Mouse (Mus musculus) spleen, postnatal 10 days (tissue): Measurements from ENCODE around the gene Kcnc2.
A peak's percentile ranks its signal among the peaks of the same experiment; 100 is the strongest.
"Not testable (repeated sequence)": the region's sequence is repeated elsewhere in the genome, so short reads cannot be mapped to it uniquely, and the experiment has no call there.

Experiments
- DNase-seq, 2 experiments: peaks; one replicate each; pipeline ENCODE4 v3.0.0; 2021 to 2022; ENCODE audit warnings: low spot score in 2 of 2

Gene Kcnc2

DNA sequence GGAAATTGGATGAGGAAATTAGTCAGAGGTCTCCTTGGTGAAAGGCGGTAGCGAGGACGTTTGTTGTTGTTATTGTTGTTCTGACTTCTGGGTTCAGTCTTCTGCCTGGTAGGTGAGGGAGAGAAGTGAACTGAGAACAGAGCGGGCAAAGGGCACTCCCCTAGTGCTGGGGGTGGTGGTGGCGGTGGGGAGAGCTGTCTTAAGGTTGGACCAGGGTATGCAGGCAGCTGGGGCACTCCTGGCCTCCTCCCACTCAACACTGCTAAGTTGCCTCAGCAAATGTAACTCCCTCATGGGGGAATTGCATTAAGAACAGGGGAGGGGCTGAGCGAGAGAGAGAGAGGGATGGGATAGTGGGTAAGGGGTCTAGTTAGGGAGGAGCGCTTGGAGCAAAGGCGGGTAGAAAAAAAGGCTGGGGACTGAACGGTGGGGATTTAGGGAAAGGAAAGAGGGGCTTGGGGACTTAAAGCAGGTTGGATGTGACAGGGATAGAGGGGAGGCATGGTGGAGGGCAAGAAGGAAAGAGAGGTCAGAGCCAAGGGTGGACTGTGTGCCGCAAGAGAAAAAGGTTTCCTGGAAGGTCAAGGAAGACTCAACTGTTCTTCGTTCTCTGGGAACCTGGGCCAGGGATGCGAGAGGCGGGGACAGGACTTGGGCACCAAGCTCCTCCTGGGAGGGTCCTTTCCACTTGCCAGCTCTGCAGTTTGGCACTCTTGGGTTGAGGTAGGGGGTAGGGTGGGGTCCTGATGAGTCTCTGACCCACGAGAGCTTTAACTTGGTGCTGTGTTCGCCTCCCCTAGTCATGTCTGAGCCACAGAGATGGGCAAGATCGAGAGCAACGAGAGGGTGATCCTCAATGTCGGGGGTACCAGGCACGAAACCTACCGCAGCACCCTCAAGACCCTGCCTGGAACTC lies at the start of gene Kcnc2:
Gene Kcnc2 (plus strand): TSS at position 235 of the 916 bp plus-strand sequence.
- DNase-seq = no peak

DNA sequence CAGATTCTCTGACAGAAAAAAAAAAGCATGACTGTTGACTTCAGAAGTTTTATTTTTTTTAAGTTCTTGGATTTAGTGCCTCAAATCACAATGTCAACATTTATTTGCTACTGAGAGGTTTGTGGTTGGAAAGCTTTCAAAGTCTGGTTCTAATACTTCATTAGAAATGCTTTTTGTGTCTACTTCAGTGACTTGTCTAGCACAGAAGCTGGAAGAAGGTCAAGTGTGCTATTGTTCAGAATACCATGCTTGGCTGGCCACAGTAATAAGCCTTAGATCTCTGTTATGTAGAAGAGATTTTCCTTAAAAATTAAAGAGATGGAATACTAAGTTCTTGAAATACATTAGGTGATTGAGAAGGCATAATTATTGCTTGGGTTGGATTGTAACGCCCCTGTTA lies 43.8 kb upstream of the Kcnc2 start:
- no peak for DNase-seq

- not testable (repeated sequence) for DNase-seq
These were observed 41.7 kb upstream of the Kcnc2 start for GRCm38 (mm10) chr10:112229091-112229843.

DNA sequence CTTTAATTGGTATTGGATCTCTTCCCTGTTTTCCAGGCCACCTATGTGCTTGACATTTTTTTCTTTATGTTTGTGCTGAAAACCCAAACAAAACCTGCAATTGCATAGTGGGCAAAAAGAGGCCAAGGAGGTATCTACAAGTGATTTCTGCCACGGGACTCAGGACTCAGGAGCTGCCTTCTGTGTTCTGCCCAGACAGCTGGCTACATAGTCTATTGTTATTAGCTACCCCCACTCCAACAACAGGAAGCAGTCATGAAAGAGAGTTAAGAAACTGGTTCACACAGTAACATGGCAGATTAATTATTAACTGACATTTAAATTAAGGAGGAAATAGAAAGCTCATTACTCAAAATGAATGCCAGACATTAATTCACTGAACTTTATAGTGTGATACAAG lies 38.2 kb upstream of the Kcnc2 start:
- not testable (repeated sequence) for DNase-seq

GRCm38 (mm10) chr10:112235396-112235940 lies 35.5 kb upstream of the Kcnc2 start:
- not testable (repeated sequence) for DNase-seq

DNA sequence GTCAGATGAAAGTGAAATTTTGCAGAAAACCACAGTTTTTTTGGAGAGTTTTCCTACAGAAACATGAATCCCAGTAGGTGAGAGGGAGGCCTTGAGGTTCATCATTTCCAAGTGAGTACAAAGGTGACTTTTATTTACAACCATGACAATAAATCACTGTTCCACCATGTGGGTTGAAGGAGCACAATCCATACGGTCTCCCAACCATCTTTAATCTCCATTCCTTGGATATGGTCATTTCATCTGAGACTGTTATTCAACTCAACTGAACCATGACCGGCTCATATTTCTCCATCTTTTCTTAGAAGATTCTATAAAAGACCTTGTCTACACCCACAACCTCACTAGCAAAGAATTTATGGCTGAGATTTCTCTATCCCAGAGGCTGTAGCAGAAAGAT lies 22.6 kb upstream of the Kcnc2 start:
- no peak for DNase-seq

GRCm38 (mm10) chr10:112263467-112263866 lies 7.5 kb upstream of the Kcnc2 start:
- no peak for DNase-seq

- no peak for DNase-seq
These were observed 1.4 kb upstream of the Kcnc2 start for GRCm38 (mm10) chr10:112269481-112269880.

DNA sequence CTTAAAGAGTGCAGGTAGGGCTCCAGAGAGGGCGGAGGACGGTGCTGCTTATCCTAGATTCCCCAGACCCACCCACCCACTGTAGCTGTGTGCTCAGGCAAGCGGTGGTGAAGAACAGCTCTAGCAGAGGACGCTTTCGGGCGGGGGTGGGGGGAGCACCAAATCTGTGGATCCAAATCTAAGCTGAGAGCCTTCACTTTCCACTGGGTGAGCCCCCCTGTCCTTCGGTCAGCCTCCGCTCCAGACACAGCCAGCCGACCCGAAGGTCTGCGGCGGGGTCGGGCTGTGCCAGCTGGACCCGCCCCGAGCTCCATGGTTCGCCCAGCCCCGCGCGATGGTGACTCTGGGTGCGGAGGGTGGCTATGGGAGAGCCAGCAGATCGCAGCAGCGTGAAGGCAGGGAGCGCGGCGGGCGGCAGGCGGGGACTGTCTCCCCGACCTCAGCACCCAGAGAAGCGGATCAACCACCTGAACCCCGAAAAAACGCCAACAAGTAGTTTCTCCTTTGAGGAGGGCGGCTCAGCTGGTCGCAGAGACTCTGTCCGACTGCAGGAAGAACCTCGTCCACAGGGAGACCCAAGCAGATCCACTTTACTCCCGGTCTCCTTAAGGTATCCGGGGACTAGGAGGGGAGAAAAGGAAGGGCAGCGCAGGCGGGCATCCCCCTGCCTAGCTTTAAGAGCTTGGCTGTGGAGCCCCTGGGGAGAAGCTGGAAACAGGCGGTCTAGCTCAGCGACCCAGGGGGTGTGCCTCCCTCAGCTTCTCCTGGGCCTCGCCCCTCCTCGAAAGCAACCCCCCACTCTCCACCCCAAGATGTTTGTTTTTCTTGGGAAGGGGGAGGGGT lies 761 bp upstream of the Kcnc2 start:
- no peak for DNase-seq

DNA sequence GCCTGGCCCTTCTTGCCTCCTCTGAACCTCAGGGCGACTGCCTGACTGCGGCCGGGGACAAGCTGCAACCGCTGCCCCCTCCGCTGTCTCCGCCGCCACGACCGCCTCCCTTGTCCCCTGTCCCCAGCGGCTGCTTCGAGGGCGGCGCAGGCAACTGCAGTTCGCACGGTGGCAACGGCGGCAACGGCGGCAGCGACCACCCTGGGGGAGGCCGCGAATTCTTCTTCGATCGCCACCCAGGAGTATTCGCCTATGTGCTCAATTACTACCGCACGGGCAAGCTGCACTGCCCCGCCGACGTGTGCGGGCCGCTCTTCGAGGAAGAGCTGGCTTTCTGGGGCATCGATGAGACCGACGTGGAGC lies 863 bp downstream of the Kcnc2 start:
- no peak for DNase-seq

- DNase-seq = peak in 1 of 2 experiments; percentile 10
These were observed 1.2 kb downstream of the Kcnc2 start for GRCm38 (mm10) chr10:112272171-112272570.

DNA sequence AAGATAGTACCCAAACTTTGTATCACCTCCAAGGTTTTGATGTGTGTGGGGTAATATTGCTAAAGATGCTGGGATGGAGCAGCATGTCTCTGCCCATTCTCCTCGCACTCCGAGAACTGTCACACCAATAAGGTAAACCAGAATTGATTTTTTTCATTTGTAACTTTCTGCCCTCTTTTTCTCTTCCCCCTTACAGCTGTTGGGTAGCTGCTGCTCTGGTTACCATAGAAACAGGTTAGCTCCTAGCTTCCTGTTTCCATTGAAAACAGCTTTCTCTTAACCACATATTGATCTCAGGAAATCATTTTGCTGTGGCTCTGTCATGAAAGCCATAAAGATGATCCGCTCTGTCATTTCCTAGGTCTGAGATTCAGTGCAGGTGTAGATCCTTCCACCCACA lies 7.1 kb downstream of the Kcnc2 start:
- DNase-seq = no peak

- DNase-seq = no peak
These were observed 44.2 kb downstream of the Kcnc2 start for GRCm38 (mm10) chr10:112315136-112315535.

DNA sequence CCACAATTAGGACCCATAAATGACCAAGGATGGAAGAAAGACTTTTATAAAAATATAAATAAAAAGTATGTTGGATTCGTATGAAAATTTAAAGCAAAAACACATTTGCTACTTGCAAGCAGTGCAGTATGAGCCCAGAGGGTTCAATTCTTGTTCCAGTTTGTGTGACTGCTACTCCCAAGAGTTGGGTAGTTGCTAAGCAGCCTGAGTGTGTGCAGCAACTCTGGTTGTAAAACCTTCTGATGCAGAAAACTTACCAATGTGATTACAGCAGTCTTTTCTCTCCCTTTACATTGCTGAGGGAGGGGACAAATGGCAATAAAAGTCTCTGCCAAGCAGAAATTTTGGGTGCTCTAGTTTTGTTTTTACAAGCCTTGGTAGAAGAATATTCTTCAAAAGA lies 46.9 kb downstream of the Kcnc2 start:
- no peak for DNase-seq

DNA sequence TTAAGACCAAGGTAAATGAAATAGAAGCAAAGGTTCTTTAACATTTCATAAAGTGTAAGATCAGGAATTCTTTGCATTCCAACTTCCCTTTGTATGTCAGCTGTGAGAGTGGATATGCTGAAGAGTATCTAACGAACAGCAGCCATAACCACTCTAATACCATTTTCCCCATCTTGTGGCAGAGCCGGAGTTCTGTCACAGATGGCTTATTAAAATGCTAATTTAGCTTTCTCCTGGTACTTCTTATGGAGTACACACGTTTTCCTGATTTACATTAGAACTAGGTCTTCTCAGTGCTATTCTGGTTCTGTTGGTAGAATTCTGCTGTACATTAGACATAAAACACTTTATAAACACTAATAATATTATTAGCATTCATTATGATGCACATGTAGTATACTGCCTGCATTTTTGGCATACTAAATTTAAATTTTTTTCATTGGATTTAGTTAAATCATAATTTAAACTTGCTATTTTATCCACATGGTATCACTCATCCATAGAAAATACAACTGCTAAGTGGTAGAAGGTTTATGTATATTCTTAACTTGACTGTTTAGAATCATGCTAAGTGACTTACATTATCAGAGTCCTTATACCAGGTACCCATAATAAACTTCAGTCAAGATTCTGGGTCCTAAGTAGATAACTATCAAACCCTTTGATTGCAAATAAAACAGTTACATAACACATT lies 86.9 kb downstream of the Kcnc2 start:
- DNase-seq = no peak

DNA sequence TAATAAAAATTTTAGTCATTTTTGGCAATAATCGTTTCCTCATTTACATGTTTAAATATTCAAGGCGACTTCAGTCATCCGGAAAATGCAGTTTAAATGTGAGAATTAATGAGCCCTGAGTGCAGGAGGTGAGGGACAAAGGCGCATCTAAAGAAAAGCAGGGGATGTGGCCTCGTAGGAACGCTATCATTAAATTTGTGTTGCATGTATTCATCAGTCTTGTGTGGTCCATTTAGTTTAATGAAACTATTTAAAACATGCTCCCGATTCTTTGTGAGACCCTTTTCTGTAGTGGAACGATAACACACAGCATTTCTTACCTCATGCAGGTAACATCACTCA lies 87.4 kb downstream of the Kcnc2 start:
- no peak for DNase-seq

DNA sequence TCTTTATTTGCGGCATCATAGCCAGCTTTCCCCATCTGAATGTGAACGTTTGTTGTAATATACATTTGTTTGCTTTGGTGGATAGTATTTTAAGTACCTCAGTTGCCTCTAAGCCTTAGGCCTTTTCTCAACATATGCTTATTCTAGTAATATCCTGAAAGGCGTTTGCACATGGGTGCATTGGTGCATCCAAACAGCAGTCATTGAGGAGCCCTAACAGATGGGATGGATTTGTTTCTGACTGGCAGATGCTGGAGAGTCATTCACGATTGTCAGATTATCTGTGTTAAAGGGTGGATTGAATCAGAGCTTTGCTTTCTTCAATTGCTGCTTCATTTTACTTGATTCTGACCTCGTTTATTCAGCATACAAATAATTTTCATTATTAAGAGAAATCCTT lies 89.8 kb downstream of the Kcnc2 start:
- no peak for DNase-seq

DNA sequence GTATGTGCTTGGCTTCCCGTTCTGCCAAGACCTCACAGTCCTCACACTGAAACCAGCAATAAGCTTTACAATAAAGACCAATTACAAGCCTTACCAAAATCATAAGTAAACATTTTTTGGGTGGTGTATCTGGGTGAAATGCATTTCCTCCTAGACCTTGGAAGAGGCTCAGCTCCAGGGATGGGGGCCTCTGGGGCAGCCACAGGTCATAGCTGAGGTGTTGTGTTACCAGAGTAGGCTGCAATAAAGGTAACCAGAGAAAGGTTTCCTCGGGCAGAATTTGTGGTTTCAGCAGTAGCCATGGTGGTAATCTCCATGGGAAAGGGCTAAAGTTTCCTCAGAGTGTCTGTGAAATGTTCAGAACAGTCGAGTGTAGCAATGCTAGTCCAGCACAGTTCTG lies 97.4 kb downstream of the Kcnc2 start:
- DNase-seq = no peak

DNA sequence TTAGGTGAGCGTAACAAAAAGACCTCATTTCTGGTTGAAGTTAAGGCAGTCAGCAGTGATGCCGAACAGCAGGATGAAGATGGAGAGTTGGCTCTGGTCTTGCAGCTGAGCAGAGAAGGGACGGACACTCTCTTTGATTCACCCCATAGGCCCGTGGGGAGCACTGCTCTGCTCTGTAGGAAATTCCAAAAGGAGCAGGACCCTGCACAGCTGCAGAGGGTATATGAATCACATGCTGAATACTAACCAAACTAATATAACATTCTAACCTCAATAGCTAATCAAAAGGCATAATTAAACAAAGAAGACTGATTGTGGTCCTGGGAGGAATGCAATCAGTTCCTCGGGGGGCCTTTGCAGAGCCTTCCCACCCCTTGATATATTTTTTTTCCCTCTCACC lies 106.2 kb downstream of the Kcnc2 start:
- DNase-seq = no peak

- no peak for DNase-seq
These were observed 107.5 kb downstream of the Kcnc2 start for GRCm38 (mm10) chr10:112378465-112378864.

GRCm38 (mm10) chr10:112380590-112380989 lies 109.7 kb downstream of the Kcnc2 start:
- DNase-seq = no peak
